Mouse (Mus musculus) liver, adult 2 months (tissue): ENCODE data around the gene Sun1. TPM values are rescaled to one million over a fixed set of nuclear protein-coding genes. Genes with fewer than 3 reads are reported as not detected.

ENCODE experiments used
- DNase-seq: peaks from one replicate; pipeline ENCODE4 v3.0.0-alpha.2; 2011; ENCODE audit warnings: low read depth, low spot score; ENCODE audit errors: extremely low read depth
- H3K27ac ChIP-seq: fragments of 200-500 bp; replicated peaks from 2 replicates; pipeline ENCODE4 v1.5.1; 2012; ENCODE audit warnings: low read depth, mild to moderate bottlenecking, control low read depth, inconsistent platforms, low read length; ENCODE audit not compliant: insufficient read depth
- H3K27me3 ChIP-seq: fragments of 200-500 bp; 2 replicates; pipeline ENCODE4 v1.6.1; 2012; ENCODE audit warnings: mild to moderate bottlenecking, moderate library complexity, low read length, inconsistent platforms; ENCODE audit not compliant: control insufficient read depth, insufficient read depth
- H3K36me3 ChIP-seq: fragments of 200-500 bp; 2 replicates; pipeline ENCODE4 v1.6.1; 2012; ENCODE audit warnings: low read length, inconsistent platforms; ENCODE audit not compliant: control insufficient read depth, insufficient read depth
- H3K4me1 ChIP-seq: fragments of 200-500 bp; 2 replicates; pipeline ENCODE4 v1.6.1; 2011; ENCODE audit warnings: low read length; ENCODE audit not compliant: control insufficient read depth, insufficient read depth
- H3K4me3 ChIP-seq: fragments of 200-500 bp; 2 replicates; pipeline ENCODE4 v1.5.1; 2011; ENCODE audit warnings: low read depth, mild to moderate bottlenecking, control low read depth, low read length, moderate library complexity; ENCODE audit not compliant: insufficient read depth
- H3K79me2 ChIP-seq: fragments of 200-500 bp; 2 replicates; pipeline ENCODE4 v1.6.1; 2012; ENCODE audit warnings: inconsistent platforms, mild to moderate bottlenecking, low read length, moderate library complexity; ENCODE audit not compliant: control insufficient read depth, insufficient read depth
- H3K9ac ChIP-seq: fragments of 200-500 bp; 2 replicates; pipeline ENCODE4 v1.6.1; 2012; ENCODE audit warnings: low read depth, mild to moderate bottlenecking, control low read depth, inconsistent platforms, low read length
- CTCF ChIP-seq: fragments of 200-500 bp; IDR thresholded peaks from 2 replicates; pipeline ENCODE4 v1.5.1; 2011; ENCODE audit warnings: low read depth, low read length, control low read depth
- POLR2A ChIP-seq: fragments of 200-500 bp; IDR thresholded peaks from 2 replicates; pipeline ENCODE4 v1.6.1; 2011; ENCODE audit warnings: low read length, control low read depth; ENCODE audit not compliant: insufficient read depth; ENCODE audit errors: extremely low read depth
- WGBS: fragments of 180-500 bp; shearing (Covaris S2); methylation state at CpG from one replicate; pipeline ENCODE4 v1.1.7; 2018; 5-methylcytosine and 5-hydroxymethylcytosine counted together
- polyA plus RNA-seq: library from polyadenylated mRNA; depleted of rRNA; stranded (reverse); fragments of >200 nt; gene quantifications from 2 replicates; pipeline ENCODE4 v1.2.3, GENCODE M21; 2012
- total RNA-seq: library from RNA; depleted of rRNA; stranded (reverse); fragments of >200 nt; gene quantifications from 2 replicates; pipeline ENCODE4 v1.2.3, GENCODE M21; 2014

Gene Sun1
- total and polyA plus RNA-seq, 2 experiments: 8.8 to 15.6 TPM

DNA sequence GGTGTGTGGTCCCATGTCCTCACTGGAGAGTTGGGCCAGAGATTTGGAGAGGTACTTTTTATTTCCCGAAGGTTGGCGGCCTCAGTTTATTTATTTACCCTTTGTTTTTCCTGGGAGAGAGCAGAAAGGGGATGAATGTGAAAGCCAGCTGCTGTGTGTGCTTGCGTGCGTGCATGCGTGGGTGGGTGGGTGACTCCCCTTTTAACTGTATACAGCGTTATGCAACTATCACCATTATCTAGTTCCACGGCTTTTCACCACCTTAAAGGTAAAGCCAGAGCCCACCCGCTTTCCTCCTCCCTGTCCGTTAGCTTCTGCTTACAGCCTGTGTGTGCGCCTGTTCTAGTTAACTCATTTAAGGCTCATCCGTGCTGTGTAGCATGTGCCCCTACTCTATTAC lies 1.7 kb downstream of the Sun1 start:
- 65% methylated on average over 11 of the region's 11 CpGs for WGBS
- Histone ChIP-seq H3K4me3 (no peak overlapping the region), H3K27ac (no peak overlapping the region), H3K4me1 (peaks cover 14% of the 10 kb centered on the region), H3K36me3 (no peaks in the 10 kb centered on the region), H3K79me2 (peaks cover 28% of the 10 kb centered on the region), H3K9ac (no peak overlapping the region), H3K27me3 (no peaks in the 10 kb centered on the region)
- no peak for DNase-seq
- TF ChIP-seq POLR2A (no peak), CTCF (no peak)

DNA sequence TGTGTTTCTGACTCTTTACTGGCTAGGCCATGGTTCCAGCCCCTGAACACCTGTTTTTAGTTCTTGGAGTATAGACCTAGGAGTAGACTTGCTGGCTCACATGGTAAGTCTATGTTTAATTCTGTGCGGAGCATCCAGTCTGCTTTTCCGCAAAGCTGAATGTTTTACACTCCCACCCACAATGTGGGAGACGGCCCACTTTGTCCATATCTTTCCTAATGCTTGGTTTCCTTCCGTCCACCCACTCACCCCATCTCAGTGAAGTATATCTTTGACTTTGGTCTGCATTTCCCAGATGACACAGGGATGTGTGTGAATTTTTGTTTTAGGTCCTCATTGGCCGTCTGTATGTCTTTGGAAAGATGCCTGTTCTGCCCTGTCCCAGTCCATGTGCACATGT lies 2.9 kb downstream of the Sun1 start:
- no peaks in the 10 kb centered on the region for H3K36me3 ChIP-seq
- 76% methylated on average over 5 of the region's 5 CpGs for WGBS
- TF ChIP-seq CTCF (no peak), POLR2A (no peak)
- H3K9ac ChIP-seq: no peak overlapping the region
- H3K4me3 ChIP-seq: no peak overlapping the region
- DNase-seq: no peak
- no peak overlapping the region for H3K27ac ChIP-seq
- peaks cover 14% of the 10 kb centered on the region for H3K4me1 ChIP-seq
- H3K79me2 ChIP-seq: peaks cover 32% of the 10 kb centered on the region
- no peaks in the 10 kb centered on the region for H3K27me3 ChIP-seq

DNA sequence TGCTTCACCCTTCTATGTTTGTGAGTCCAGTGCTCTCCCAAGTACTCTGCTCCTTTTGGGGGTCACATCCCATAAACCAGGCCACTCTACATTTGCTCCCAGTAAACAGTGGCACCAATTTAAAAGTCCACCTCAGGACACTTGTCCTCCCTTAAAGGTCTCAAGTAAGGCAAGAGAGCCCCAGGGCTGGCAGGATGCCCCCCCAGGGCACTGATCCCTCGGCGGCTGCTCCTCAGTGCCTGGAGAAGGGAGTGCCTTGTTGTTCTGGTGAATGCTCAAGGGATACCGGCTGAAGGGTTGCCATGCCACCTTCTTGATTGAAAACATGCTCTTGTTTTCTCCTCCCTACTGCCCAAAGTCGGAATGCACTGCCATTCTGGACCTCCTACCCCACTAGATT lies 5.6 kb downstream of the Sun1 start:
- TF ChIP-seq CTCF: no peak
- no peak for TF ChIP-seq POLR2A
- no peak for DNase-seq
- H3K9ac ChIP-seq: no peak overlapping the region
- no peaks in the 10 kb centered on the region; the same call in 1 of the 2 replicates for H3K36me3 ChIP-seq
- peaks cover 37% of the 10 kb centered on the region; the same call in 1 of the 2 replicates for H3K79me2 ChIP-seq
- WGBS: 90% methylated on average over 4 of the region's 4 CpGs
- peaks cover 7% of the 10 kb centered on the region; the same call in 1 of the 2 replicates for H3K4me1 ChIP-seq
- no peaks in the 10 kb centered on the region for H3K27me3 ChIP-seq
- H3K27ac ChIP-seq: no peak overlapping the region
- no peak overlapping the region for H3K4me3 ChIP-seq

GRCm38 (mm10) chr5:139206525-139206924 lies 6.1 kb downstream of the Sun1 start:
- Histone ChIP-seq H3K4me1 (peaks cover 4% of the 10 kb centered on the region; the same call in 1 of the 2 replicates), H3K27ac (no peak overlapping the region), H3K4me3 (no peak overlapping the region), H3K27me3 (no peaks in the 10 kb centered on the region), H3K79me2 (peaks cover 34% of the 10 kb centered on the region; the same call in 1 of the 2 replicates), H3K9ac (no peak overlapping the region), H3K36me3 (no peaks in the 10 kb centered on the region; the same call in 1 of the 2 replicates)
- no peak for DNase-seq
- TF ChIP-seq POLR2A (no peak), CTCF (no peak)
- 87% methylated on average over 7 of the region's 7 CpGs for WGBS

DNA sequence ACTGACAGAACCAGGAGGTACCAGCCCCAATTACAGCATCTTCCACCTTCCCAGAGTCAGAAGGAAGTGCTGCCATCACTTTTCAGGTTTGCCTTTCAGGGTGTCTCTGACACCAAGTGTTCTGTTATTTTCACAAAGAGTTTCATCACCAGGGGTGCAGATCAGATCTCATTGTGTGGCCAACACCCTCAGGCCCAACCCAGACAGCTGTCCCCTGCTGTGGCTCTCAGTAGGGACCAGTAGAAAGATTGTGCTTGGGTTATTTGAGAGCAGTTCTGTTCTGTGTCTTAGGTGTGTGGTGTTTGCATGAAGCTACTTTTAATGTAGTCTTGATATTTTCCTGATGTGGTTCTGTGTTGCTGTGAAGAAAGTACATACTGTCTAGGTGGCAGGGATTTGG lies 7.7 kb downstream of the Sun1 start:
- no peaks in the 10 kb centered on the region for H3K4me1 ChIP-seq
- no peak for TF ChIP-seq POLR2A
- TF ChIP-seq CTCF: no peak
- H3K27ac ChIP-seq: no peak overlapping the region
- peaks cover 26% of the 10 kb centered on the region; the same call in 1 of the 2 replicates for H3K79me2 ChIP-seq
- no peak overlapping the region for H3K9ac ChIP-seq
- H3K27me3 ChIP-seq: no peaks in the 10 kb centered on the region
- no peak overlapping the region for H3K4me3 ChIP-seq
- DNase-seq: no peak
- H3K36me3 ChIP-seq: no peaks in the 10 kb centered on the region; the same call in 1 of the 2 replicates

GRCm38 (mm10) chr5:139208871-139209684 lies 8.6 kb downstream of the Sun1 start:
- Histone ChIP-seq H3K4me1 (no peaks in the 10 kb centered on the region), H3K27ac (no peak overlapping the region)

More at GRCm38 (mm10) chr5:139208871-139209684, 8.6 kb downstream of the Sun1 start:
- peak; percentile 23; the same call in 1 of the 2 replicates for TF ChIP-seq CTCF
- TF ChIP-seq POLR2A: no peak
- H3K36me3 ChIP-seq: no peaks in the 10 kb centered on the region; the same call in 1 of the 2 replicates
- no peak overlapping the region for H3K9ac ChIP-seq
- no peaks in the 10 kb centered on the region for H3K27me3 ChIP-seq
- no peak overlapping the region for H3K4me3 ChIP-seq
- WGBS: 92% methylated on average over 10 of the region's 10 CpGs
- peaks cover 26% of the 10 kb centered on the region; the same call in 1 of the 2 replicates for H3K79me2 ChIP-seq
- DNase-seq: no peak
